Mouse (Mus musculus): ENCODE measurements around the gene Ski.
A peak's percentile ranks its signal among the peaks of the same experiment; 100 is the strongest.

The Ski gene

GRCm38 (mm10) chr4:155150276-155151113 is 71.9 kb downstream of the Ski start:
- peak; percentile 69 for DNase-seq (ENCODE audit: low read depth, low spot score)

- DNase-seq (ENCODE audit: low read depth, low spot score): no peak
Measured at GRCm38 (mm10) chr4:155149941-155150275, 72.5 kb downstream of the Ski start.

- no peak for DNase-seq (ENCODE audit: low read depth, low spot score)
Measured at GRCm38 (mm10) chr4:155148910-155149698, 73.3 kb downstream of the Ski start.

GRCm38 (mm10) chr4:155148453-155148852 is 73.9 kb downstream of the Ski start:
- no peak for DNase-seq (ENCODE audit: low read depth, low spot score)

- no peak for DNase-seq (ENCODE audit: low read depth, low spot score)
Measured at GRCm38 (mm10) chr4:155146107-155146823, 76.1 kb downstream of the Ski start.

GRCm38 (mm10) chr4:155144548-155145180 is 77.7 kb downstream of the Ski start:
- DNase-seq (ENCODE audit: low read depth, low spot score): no peak

DNA sequence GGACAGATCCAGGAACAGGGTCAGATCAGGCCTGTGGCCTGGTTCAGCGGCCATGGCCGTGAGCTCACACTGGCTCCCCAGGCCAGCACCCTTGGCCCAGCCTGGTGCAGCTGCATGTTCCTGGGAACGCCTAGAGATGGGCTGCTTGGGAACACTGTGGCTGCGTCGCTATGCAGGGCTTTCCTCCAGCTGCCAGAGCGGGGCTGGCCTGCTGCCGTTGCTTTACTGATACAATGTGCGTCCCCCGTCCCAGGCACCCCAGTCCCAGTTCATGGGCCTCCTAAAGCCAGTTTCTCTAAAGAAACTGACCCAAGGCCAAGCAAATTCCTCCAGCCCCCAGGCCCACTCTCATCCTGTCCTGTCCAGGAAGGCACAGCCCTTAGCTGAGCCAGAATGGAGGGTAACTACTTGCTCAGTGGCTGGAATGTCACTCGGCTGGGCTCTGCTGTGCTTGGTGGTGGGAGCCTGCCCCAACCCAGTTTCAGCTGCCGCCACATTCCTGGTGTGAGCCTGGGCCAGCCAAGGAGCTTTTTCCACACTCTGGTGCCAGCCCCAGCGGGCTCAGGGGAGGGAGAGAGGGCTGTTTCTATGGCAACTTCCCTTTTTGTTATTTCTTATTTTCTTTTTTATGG is 78.4 kb downstream of the Ski start:
- DNase-seq (ENCODE audit: low read depth, low spot score): peak; percentile 86

DNA sequence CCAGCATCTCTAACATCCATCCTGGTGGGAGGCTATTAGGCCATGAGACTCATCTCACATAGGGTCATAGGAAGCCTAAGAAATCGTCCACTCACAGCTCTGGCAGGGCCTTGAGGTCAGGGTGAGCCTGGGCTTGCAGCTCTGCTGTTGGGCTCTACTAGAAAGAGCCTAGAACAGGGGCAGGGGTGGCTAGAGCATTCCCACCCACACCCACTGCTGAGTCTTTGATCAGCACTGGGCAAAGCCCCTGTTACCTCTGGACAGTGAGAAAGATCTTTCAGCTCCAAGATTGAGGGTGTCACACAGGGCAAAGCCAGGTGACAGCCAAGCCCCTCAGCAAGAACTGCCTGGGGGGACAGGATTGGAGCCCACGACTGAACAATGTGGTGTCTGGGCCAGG is 79.0 kb downstream of the Ski start:
- DNase-seq (ENCODE audit: low read depth, low spot score): no peak

DNA sequence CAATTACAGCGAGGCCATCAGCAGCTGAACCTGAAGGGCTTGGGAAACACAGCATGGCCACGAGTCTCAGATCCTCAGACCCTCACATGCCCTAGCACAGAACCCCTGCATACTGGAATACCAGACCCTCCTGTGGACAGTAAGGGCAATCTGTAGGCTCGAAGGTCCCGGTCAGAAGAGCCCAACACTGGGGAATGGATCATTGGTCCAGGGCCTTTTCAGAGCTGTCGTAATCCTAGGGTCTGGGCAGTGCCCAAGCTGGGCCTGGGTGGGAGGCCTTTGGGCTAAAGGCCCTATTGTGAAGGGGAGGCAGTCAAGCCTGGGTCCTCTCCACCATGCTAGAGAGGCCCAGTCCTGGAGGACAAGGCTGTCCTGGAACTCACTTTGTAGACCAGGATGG is 79.6 kb downstream of the Ski start:
- no peak for DNase-seq (ENCODE audit: low read depth, low spot score)

DNA sequence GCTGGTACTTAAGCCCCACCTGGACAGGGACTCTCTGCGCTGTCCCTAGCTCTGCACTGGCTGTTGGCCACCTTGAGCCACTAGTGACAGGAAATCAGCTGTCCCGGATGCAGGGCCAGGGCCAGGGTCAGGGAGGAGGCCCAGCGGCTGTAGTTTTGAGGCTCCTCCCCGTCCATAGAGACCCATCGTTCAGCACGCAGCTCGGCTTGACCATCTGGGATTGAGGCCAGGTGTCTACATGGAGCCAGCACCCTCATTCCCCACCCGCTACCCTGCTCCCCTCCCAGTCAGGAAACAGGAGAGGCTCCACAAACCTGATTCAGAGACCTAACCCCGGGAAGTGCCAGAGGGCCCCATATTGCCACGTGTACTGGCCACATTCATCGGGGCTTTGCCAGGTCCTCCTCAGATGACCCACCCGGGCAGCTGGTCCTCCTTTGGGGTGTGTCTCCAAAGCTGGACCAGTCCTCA is 81.6 kb downstream of the Ski start:
- no peak for DNase-seq (ENCODE audit: low read depth, low spot score)

GRCm38 (mm10) chr4:155140150-155140549 is 82.2 kb downstream of the Ski start:
- DNase-seq (ENCODE audit: low read depth, low spot score): no peak

- DNase-seq (ENCODE audit: low read depth, low spot score): no peak
Measured at GRCm38 (mm10) chr4:155139281-155140045, 82.9 kb downstream of the Ski start.

- no peak for DNase-seq (ENCODE audit: low read depth, low spot score)
Measured at GRCm38 (mm10) chr4:155138451-155138850, 83.9 kb downstream of the Ski start.

DNA sequence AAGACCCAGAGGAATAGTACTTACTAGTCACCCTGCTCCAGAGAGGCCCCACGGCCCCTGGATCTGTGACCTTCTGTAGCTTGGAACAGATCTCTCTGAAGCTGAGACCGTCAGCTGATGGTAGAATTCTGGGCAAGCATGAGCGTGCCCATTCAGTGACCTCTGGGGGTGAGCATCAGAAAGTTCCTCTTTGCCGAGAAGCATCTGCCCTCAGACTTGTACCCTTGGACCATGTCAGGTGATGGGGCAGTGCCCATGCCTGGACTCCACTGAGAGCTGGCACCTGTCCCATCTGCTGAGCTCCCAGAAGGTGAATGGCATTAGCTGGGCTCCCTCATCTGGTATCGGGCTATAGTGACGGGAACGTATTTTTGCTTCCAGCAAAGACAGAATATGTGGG is 84.5 kb downstream of the Ski start:
- DNase-seq (ENCODE audit: low read depth, low spot score): no peak

DNA sequence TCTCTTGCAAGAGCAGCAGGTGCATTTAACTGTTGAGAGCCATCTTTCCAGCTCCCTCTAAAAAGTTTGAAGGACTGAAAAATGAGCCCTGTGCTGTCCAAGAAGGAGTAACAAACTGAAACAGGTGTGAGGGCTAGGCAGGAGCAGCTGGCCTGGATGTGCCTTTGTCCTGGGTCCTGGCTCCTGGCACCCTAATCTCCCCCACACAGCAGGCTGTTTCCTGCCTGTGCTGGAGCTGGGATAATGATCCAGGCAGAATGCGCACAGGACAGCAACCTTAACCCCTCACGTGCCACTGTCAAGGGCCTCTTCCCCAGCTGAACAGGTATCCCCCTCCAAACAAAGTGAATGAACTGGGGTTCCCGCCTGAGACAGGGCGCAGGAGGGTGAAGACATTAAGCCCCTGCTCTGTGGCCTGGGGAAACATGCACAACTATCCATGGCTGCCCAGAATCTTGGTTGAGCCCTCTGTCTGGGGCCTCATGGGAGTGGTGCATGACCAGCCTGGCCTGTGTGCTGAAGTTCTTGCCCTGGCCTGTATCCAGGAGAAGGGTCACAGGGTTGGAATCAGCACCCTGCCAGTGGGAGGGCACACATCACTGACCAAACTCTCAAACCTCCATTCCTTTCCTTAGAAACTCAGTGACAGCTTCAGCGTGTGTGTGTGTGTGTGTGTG is 86.3 kb downstream of the Ski start:
- peak; percentile 29 for DNase-seq (ENCODE audit: low read depth, low spot score)

GRCm38 (mm10) chr4:155134686-155135172 is 87.7 kb downstream of the Ski start:
- DNase-seq (ENCODE audit: low read depth, low spot score): no peak

GRCm38 (mm10) chr4:155133658-155134417 is 88.6 kb downstream of the Ski start:
- peak; percentile 86 for DNase-seq (ENCODE audit: low read depth, low spot score)

DNA sequence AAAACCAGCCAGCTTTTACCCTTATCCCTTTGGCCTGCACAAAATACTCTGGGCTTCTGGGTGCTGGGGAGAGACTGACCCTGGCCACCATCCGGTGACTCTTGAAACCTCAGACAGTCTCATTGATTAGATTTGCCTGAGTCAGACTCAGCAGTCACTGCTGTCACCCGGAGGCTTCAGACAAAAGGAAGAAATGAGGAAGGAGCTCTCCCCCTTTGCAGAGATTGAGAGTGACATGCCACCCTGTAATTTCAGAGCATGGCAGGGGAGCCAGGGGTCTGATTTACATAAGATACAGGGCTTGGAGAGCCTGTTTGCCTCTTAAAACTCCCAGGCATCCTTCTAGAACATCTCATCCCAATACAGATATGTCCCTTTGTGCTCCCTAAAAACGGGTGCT is 89.2 kb downstream of the Ski start:
- no peak for DNase-seq (ENCODE audit: low read depth, low spot score)

- no peak for DNase-seq (ENCODE audit: low read depth, low spot score)
Measured at GRCm38 (mm10) chr4:155130616-155131015, 91.8 kb downstream of the Ski start.

Data from forelimb bud, embryonic 11.5 days (tissue).